Mouse (Mus musculus) forelimb bud, embryonic 11.5 days (tissue): ENCODE measurements around the gene Usp2.
A peak's percentile ranks its signal among the peaks of the same experiment; 100 is the strongest.

Experiments
- DNase-seq: peaks from one replicate; pipeline ENCODE4 v3.0.0-alpha.2; 2012; ENCODE audit warnings: low read depth, low spot score

Gene Usp2

GRCm38 (mm10) chr9:44066785-44067225, at the start of gene Usp2:
Gene Usp2, plus strand, starts transcription at chr9:44067021.
- DNase-seq, result peak; percentile 98

GRCm38 (mm10) chr9:44017846-44018245, 49.0 kb upstream of the Usp2 start:
- DNase-seq, result no peak

GRCm38 (mm10) chr9:44020001-44020400, 46.8 kb upstream of the Usp2 start:
- DNase-seq, result no peak

GRCm38 (mm10) chr9:44022100-44022847, 44.5 kb upstream of the Usp2 start:
- no peak for DNase-seq

- DNase-seq, result no peak
Measured at GRCm38 (mm10) chr9:44024096-44024495, 42.7 kb upstream of the Usp2 start.

- no peak for DNase-seq
Measured at GRCm38 (mm10) chr9:44029580-44030236, 37.1 kb upstream of the Usp2 start.

- DNase-seq, result no peak
Measured at GRCm38 (mm10) chr9:44030646-44031045, 36.2 kb upstream of the Usp2 start.

- DNase-seq, result no peak
Measured at GRCm38 (mm10) chr9:44031079-44031478, 35.7 kb upstream of the Usp2 start.

GRCm38 (mm10) chr9:44031946-44032345, 34.9 kb upstream of the Usp2 start:
- no peak for DNase-seq

GRCm38 (mm10) chr9:44033317-44033716, 33.5 kb upstream of the Usp2 start:
- no peak for DNase-seq

- DNase-seq, result no peak
Measured at GRCm38 (mm10) chr9:44033957-44034727, 32.7 kb upstream of the Usp2 start.

GRCm38 (mm10) chr9:44037106-44037505, 29.7 kb upstream of the Usp2 start:
- no peak for DNase-seq

- DNase-seq, result no peak
Measured at GRCm38 (mm10) chr9:44041511-44042395, 25.1 kb upstream of the Usp2 start.

- no peak for DNase-seq
Measured at GRCm38 (mm10) chr9:44042396-44042680, 24.5 kb upstream of the Usp2 start.

GRCm38 (mm10) chr9:44042836-44043707, 23.7 kb upstream of the Usp2 start, which contains the start of gene Thy1:
Gene Thy1, plus strand, starts transcription at chr9:44043384.
- DNase-seq, result peak; percentile 27

GRCm38 (mm10) chr9:44043708-44044425, 23.0 kb upstream of the Usp2 start:
- DNase-seq, result no peak

- no peak for DNase-seq
Measured at GRCm38 (mm10) chr9:44044426-44045157, 22.2 kb upstream of the Usp2 start.

GRCm38 (mm10) chr9:44045158-44045883, 21.5 kb upstream of the Usp2 start:
- DNase-seq, result no peak
